Mouse (Mus musculus) neural tube, embryonic 15.5 days (tissue): ENCODE measurements around the gene Sgce. TPM values are rescaled to one million over a fixed set of nuclear protein-coding genes. Genes with fewer than 3 reads are reported as not detected.
"Not testable (repeated sequence)": the region's sequence is repeated elsewhere in the genome, so short reads cannot be mapped to it uniquely, and the experiment has no call there.

Source experiments
- ATAC-seq: fragments of 200-750 bp; cut with Nextera tagmentation; 2 replicates; pipeline ENCODE4 v1.8.0; 2017; ENCODE audit warnings: mild to moderate bottlenecking, moderate TSS enrichment, moderate library complexity; ENCODE audit not compliant: low FRiP score
- H3K27ac ChIP-seq: fragments of 300-500 bp; sonication (generic); replicated peaks from 2 replicates; pipeline ENCODE4 v1.5.1; 2015; ENCODE audit warnings: mild to moderate bottlenecking, inconsistent platforms
- H3K27me3 ChIP-seq: fragments of 300-500 bp; sonication (generic); replicated peaks from 2 replicates; pipeline ENCODE4 v1.6.1; 2015; ENCODE audit warnings: inconsistent platforms
- H3K36me3 ChIP-seq: fragments of 300-500 bp; sonication (generic); 2 replicates; pipeline ENCODE4 v1.6.1; 2015; ENCODE audit warnings: inconsistent platforms
- H3K4me1 ChIP-seq: fragments of 300-500 bp; sonication (generic); 2 replicates; pipeline ENCODE4 v1.6.1; 2015; ENCODE audit warnings: inconsistent platforms
- H3K4me2 ChIP-seq: fragments of 300-500 bp; sonication (generic); 2 replicates; pipeline ENCODE4 v1.6.1; 2015; ENCODE audit warnings: inconsistent platforms, mild to moderate bottlenecking, moderate library complexity
- H3K4me3 ChIP-seq: fragments of 300-500 bp; sonication (generic); replicated peaks from 2 replicates; pipeline ENCODE4 v1.5.1; 2015; ENCODE audit warnings: mild to moderate bottlenecking, inconsistent platforms
- H3K9ac ChIP-seq: fragments of 300-500 bp; sonication (generic); replicated peaks from 2 replicates; pipeline ENCODE4 v1.6.1; 2015; ENCODE audit warnings: mild to moderate bottlenecking, inconsistent platforms
- H3K9me3 ChIP-seq: fragments of 300-500 bp; sonication (generic); replicated peaks from 2 replicates; pipeline ENCODE4 v1.6.1; 2016; ENCODE audit warnings: inconsistent platforms
- WGBS: fragments of 180-500 bp; shearing (Covaris S2); methylation state at CpG from one replicate; pipeline ENCODE4 v1.1.7; 2015; ENCODE audit warnings: mixed read lengths; 5-methylcytosine and 5-hydroxymethylcytosine counted together
- polyA plus RNA-seq: library from polyadenylated mRNA; unstranded; fragments of >200 nt; fragmentation: Nextera tagmentation; extraction: Ambion mirVana; gene quantifications from 2 replicates; pipeline ENCODE4 v1.2.1, GENCODE M21; 2015

Sgce gene
- 56.1 and 60.4 TPM in 2 replicates for polyA plus RNA-seq

GRCm38 (mm10) chr6:4746696-4747439, at the start of gene Sgce, which contains the start of gene Peg10:
Gene Sgce, minus strand, starts transcription at chr6:4747207.
Gene Peg10, plus strand, starts transcription at chr6:4747306.
- Histone ChIP-seq H3K36me3 (no peaks in the 10 kb centered on the region), H3K9ac (peak within 1 kb of the TSS; percentile 61), H3K4me2 (peak within 1 kb of the TSS; percentile 69), H3K9me3 (peaks cover 3% of the 10 kb centered on the region; the same call in 1 of the 2 replicates), H3K4me3 (peak within 1 kb of the TSS; percentile 51), H3K27ac (peak within 1 kb of the TSS; percentile 86), H3K27me3 (no peaks in the 10 kb centered on the region), H3K4me1 (no peaks in the 10 kb centered on the region)
- peak; percentile 70 for ATAC-seq
- 55% methylated on average over 38 of the region's 38 CpGs for WGBS

GRCm38 (mm10) chr6:4796281-4796680, 49.3 kb upstream of the Sgce start:
- no peak for ATAC-seq
- Histone ChIP-seq H3K27me3 (no peaks in the 10 kb centered on the region), H3K4me1 (no peaks in the 10 kb centered on the region), H3K9me3 (no peaks in the 10 kb centered on the region), H3K27ac (no peak overlapping the region), H3K4me3 (no peak overlapping the region), H3K36me3 (no peaks in the 10 kb centered on the region), H3K4me2 (no peak overlapping the region), H3K9ac (no peak overlapping the region)
- 86% methylated on average over 1 of the region's 1 CpGs for WGBS

- Histone ChIP-seq H3K27me3 (no peaks in the 10 kb centered on the region), H3K27ac (no peak overlapping the region), H3K36me3 (peaks cover under 1% of the 10 kb centered on the region; the same call in 1 of the 2 replicates), H3K4me3 (no peak overlapping the region), H3K4me2 (no peak overlapping the region), H3K9me3 (no peaks in the 10 kb centered on the region), H3K9ac (no peak overlapping the region), H3K4me1 (no peaks in the 10 kb centered on the region)
- 47% methylated on average over 2 of the region's 2 CpGs for WGBS
- peak; percentile 98 for ATAC-seq
Observed at GRCm38 (mm10) chr6:4762252-4762651, 15.2 kb upstream of the Sgce start.

GRCm38 (mm10) chr6:4761415-4762142, 14.6 kb upstream of the Sgce start:
- not testable (repeated sequence) for H3K9me3 ChIP-seq, H3K4me2 ChIP-seq, H3K9ac ChIP-seq, ATAC-seq, H3K27ac ChIP-seq, H3K4me3 ChIP-seq, H3K4me1 ChIP-seq, H3K36me3 ChIP-seq, H3K27me3 ChIP-seq
- 37% methylated on average over 3 of the region's 3 CpGs for WGBS

GRCm38 (mm10) chr6:4754886-4755285, 7.9 kb upstream of the Sgce start:
- WGBS: 97% methylated on average over 16 of the region's 16 CpGs
- Histone ChIP-seq H3K4me1 (no peaks in the 10 kb centered on the region), H3K27ac (no peak overlapping the region), H3K36me3 (peaks cover 16% of the 10 kb centered on the region), H3K27me3 (no peaks in the 10 kb centered on the region), H3K4me3 (no peak overlapping the region), H3K4me2 (no peak overlapping the region), H3K9me3 (peaks cover 15% of the 10 kb centered on the region), H3K9ac (no peak overlapping the region)
- ATAC-seq: no peak

GRCm38 (mm10) chr6:4754286-4754685, 7.3 kb upstream of the Sgce start:
- Histone ChIP-seq H3K9ac (no peak overlapping the region), H3K4me2 (no peak overlapping the region), H3K27ac (no peak overlapping the region), H3K4me3 (no peak overlapping the region), H3K9me3 (peaks cover 15% of the 10 kb centered on the region), H3K4me1 (no peaks in the 10 kb centered on the region), H3K27me3 (no peaks in the 10 kb centered on the region), H3K36me3 (peaks cover 16% of the 10 kb centered on the region)
- no peak for ATAC-seq
- WGBS: 94% methylated on average over 10 of the region's 10 CpGs

- Histone ChIP-seq H3K9ac (no peak overlapping the region), H3K27me3 (no peaks in the 10 kb centered on the region), H3K4me1 (no peaks in the 10 kb centered on the region), H3K4me2 (no peak overlapping the region), H3K4me3 (no peak overlapping the region), H3K27ac (no peak overlapping the region), H3K9me3 (peaks cover 18% of the 10 kb centered on the region), H3K36me3 (peaks cover 14% of the 10 kb centered on the region)
- ATAC-seq: no peak
- 79% methylated on average over 4 of the region's 4 CpGs for WGBS
Observed at GRCm38 (mm10) chr6:4751355-4751754, 4.3 kb upstream of the Sgce start.

GRCm38 (mm10) chr6:4749091-4749490, 2.1 kb upstream of the Sgce start:
- Histone ChIP-seq H3K27ac (peak overlapping the region; percentile 75; the same call in 1 of the 2 replicates), H3K4me3 (peak overlapping the region; percentile 51), H3K9ac (no peak overlapping the region), H3K4me1 (no peaks in the 10 kb centered on the region), H3K9me3 (peaks cover 3% of the 10 kb centered on the region; the same call in 1 of the 2 replicates), H3K27me3 (no peaks in the 10 kb centered on the region), H3K36me3 (no peaks in the 10 kb centered on the region), H3K4me2 (peak overlapping the region; percentile 69)
- 61% methylated on average over 22 of the region's 22 CpGs for WGBS
- ATAC-seq: peak; percentile 94

- peak; percentile 22 for ATAC-seq
- H3K36me3 ChIP-seq: no peaks in the 10 kb centered on the region
- peak overlapping the region; percentile 75 for H3K27ac ChIP-seq
- no peaks in the 10 kb centered on the region for H3K4me1 ChIP-seq
- no peaks in the 10 kb centered on the region for H3K27me3 ChIP-seq
- H3K4me2 ChIP-seq: peak overlapping the region; percentile 69
- peaks cover 3% of the 10 kb centered on the region; the same call in 1 of the 2 replicates for H3K9me3 ChIP-seq
- H3K9ac ChIP-seq: peak overlapping the region; percentile 23; the same call in 1 of the 2 replicates
- WGBS: 41% methylated on average over 15 of the region's 15 CpGs
- H3K4me3 ChIP-seq: peak overlapping the region; percentile 51
Observed at GRCm38 (mm10) chr6:4748506-4748961, 1.5 kb upstream of the Sgce start.

- H3K27ac ChIP-seq: peak overlapping the region; percentile 75
- peak overlapping the region; percentile 69 for H3K4me2 ChIP-seq
- H3K36me3 ChIP-seq: no peaks in the 10 kb centered on the region
- peak overlapping the region; percentile 47; the same call in 1 of the 2 replicates for H3K9ac ChIP-seq
- no peaks in the 10 kb centered on the region for H3K4me1 ChIP-seq
- H3K9me3 ChIP-seq: peaks cover 3% of the 10 kb centered on the region; the same call in 1 of the 2 replicates
- WGBS: 53% methylated on average over 71 of the region's 71 CpGs
- peak; percentile 39 for ATAC-seq
- H3K27me3 ChIP-seq: no peaks in the 10 kb centered on the region
- H3K4me3 ChIP-seq: peak overlapping the region; percentile 51
Observed at GRCm38 (mm10) chr6:4747677-4748505, 884 bp upstream of the Sgce start.
